Mouse (Mus musculus) myocyte (in vitro differentiated cells): ENCODE data around the gene Cdca7l.

Experiments
- CEBPB ChIP-seq: IDR thresholded peaks from 2 replicates; pipeline ENCODE4 v1.6.1; 2011; ENCODE audit warnings: mild to moderate bottlenecking, moderate library complexity; ENCODE audit not compliant: poor library complexity, insufficient read depth, severe bottlenecking
- E2F4 ChIP-seq: IDR thresholded peaks from one replicate; pipeline ENCODE4 v1.6.1; 2011; ENCODE audit warnings: mild to moderate bottlenecking, control low read depth, moderate library complexity; ENCODE audit not compliant: insufficient read depth
- MAX ChIP-seq: IDR thresholded peaks from one replicate; pipeline ENCODE4 v1.6.1; 2011; ENCODE audit warnings: low read depth, mild to moderate bottlenecking, control low read depth
- MYOD1 ChIP-seq, 3 experiments: IDR thresholded peaks; one replicate each; pipeline ENCODE4 v1.6.1; 2011; ENCODE audit warnings: control low read depth in 2 of 3, low read depth in 2 of 3, mild to moderate bottlenecking in 2 of 3, moderate library complexity in 1 of 3; ENCODE audit not compliant: insufficient read length in 2 of 3, control insufficient read depth in 1 of 3
- MYOG ChIP-seq, 3 experiments: IDR thresholded peaks; one replicate each; pipeline ENCODE4 v1.6.1; 2011; ENCODE audit warnings: control low read depth in 2 of 3, low read depth in 2 of 3, mild to moderate bottlenecking in 2 of 3; ENCODE audit not compliant: insufficient read length in 2 of 3, control insufficient read depth in 1 of 3, insufficient read depth in 1 of 3
- POLR2A ChIP-seq: IDR thresholded peaks from one replicate; pipeline ENCODE4 v1.6.1; 2011; ENCODE audit warnings: low read depth, mild to moderate bottlenecking, control low read depth, moderate library complexity; ENCODE audit not compliant: insufficient read length
- POLR2AphosphoS2 ChIP-seq: IDR thresholded peaks from one replicate; pipeline ENCODE4 v1.6.1; 2011; ENCODE audit warnings: low read depth, control low read depth; ENCODE audit not compliant: insufficient read length
- SRF ChIP-seq: IDR thresholded peaks from one replicate; pipeline ENCODE4 v1.6.1; 2011; ENCODE audit warnings: low read depth; ENCODE audit not compliant: control insufficient read depth, insufficient read length
- TCF12 ChIP-seq: IDR thresholded peaks from one replicate; pipeline ENCODE4 v1.6.1; 2011; ENCODE audit warnings: mild to moderate bottlenecking, control low read depth; ENCODE audit not compliant: poor library complexity, insufficient read depth, severe bottlenecking
- TCF3 ChIP-seq: IDR thresholded peaks from one replicate; pipeline ENCODE4 v1.6.1; 2011; ENCODE audit warnings: low read depth, control low read depth; ENCODE audit not compliant: insufficient read length
- USF1 ChIP-seq: IDR thresholded peaks from one replicate; pipeline ENCODE4 v1.6.1; 2011; ENCODE audit warnings: low read depth, mild to moderate bottlenecking, control low read depth, moderate library complexity

GRCm38 (mm10) chr12:117914613-117915245 lies 110.6 kb downstream of the Cdca7l start:
- no peak for TF ChIP-seq USF1
- no peak for TF ChIP-seq POLR2A
- TF ChIP-seq POLR2AphosphoS2: no peak
- no peak for TF ChIP-seq MAX
- TF ChIP-seq TCF12: no peak
- TF ChIP-seq E2F4: no peak
- no peak for TF ChIP-seq SRF
- no peak for TF ChIP-seq CEBPB
- TF ChIP-seq TCF3: no peak
- no peak for TF ChIP-seq MYOG (IDR thresholded peaks at IDR 0.05; ENCODE audit: control insufficient read depth in 1 of 3, insufficient read depth in 1 of 3, insufficient read length in 2 of 3, low read depth in 2 of 3)
- TF ChIP-seq MYOD1 (IDR thresholded peaks at IDR 0.05; ENCODE audit: control insufficient read depth in 1 of 3, insufficient read length in 2 of 3, low read depth in 2 of 3): no peak
